Mouse (Mus musculus) kidney, adult 2 months (tissue): ENCODE data around the gene Nup214. TPM values are rescaled to one million over a fixed set of nuclear protein-coding genes. Genes with fewer than 3 reads are reported as not detected.

ENCODE experiments used
- DNase-seq: peaks from one replicate; pipeline ENCODE4 v3.0.0; 2021
- H3K27ac ChIP-seq: fragments of 200-500 bp; 2 replicates; pipeline ENCODE4 v1.5.1; 2012; ENCODE audit warnings: low read depth, low read length, control low read depth, inconsistent platforms; ENCODE audit not compliant: insufficient read depth
- H3K27me3 ChIP-seq: fragments of 200-500 bp; replicated peaks from 2 replicates; pipeline ENCODE4 v1.6.1; 2012; ENCODE audit warnings: mild to moderate bottlenecking, moderate library complexity, low read length, inconsistent platforms; ENCODE audit not compliant: control insufficient read depth, insufficient read depth
- H3K36me3 ChIP-seq: fragments of 200-500 bp; 2 replicates; pipeline ENCODE4 v1.6.1; 2012; ENCODE audit warnings: mild to moderate bottlenecking, moderate library complexity, low read length, inconsistent platforms; ENCODE audit not compliant: control insufficient read depth, insufficient read depth
- H3K4me1 ChIP-seq: fragments of 200-500 bp; 2 replicates; pipeline ENCODE4 v1.6.1; 2011; ENCODE audit warnings: low read length; ENCODE audit not compliant: control insufficient read depth, insufficient read depth
- H3K4me3 ChIP-seq: fragments of 200-500 bp; 2 replicates; pipeline ENCODE4 v1.5.1; 2011; ENCODE audit warnings: mild to moderate bottlenecking, low read depth, low read length, control low read depth; ENCODE audit not compliant: insufficient read depth
- CTCF ChIP-seq: fragments of 200-500 bp; conservative IDR thresholded peaks from 2 replicates; pipeline ENCODE4 v1.5.1; 2011; ENCODE audit warnings: low read depth, mild to moderate bottlenecking, control low read depth, low read length, moderate library complexity, mixed read lengths; ENCODE audit not compliant: insufficient read depth, insufficient read length
- POLR2A ChIP-seq: fragments of 200-500 bp; IDR thresholded peaks from one replicate; pipeline ENCODE4 v1.6.1; 2011; ENCODE audit warnings: low read depth, low read length, control low read depth
- WGBS: fragments of 180-500 bp; shearing (Covaris S2); methylation state at CpG from one replicate; pipeline ENCODE4 v1.1.7; 2018; 5-methylcytosine and 5-hydroxymethylcytosine counted together
- polyA plus RNA-seq: library from polyadenylated mRNA; depleted of rRNA; stranded (reverse); fragments of >200 nt; gene quantifications from 2 replicates; pipeline ENCODE4 v1.2.3, GENCODE M21; 2012

Nup214 gene
- polyA plus RNA-seq, 1 experiment = 41.8 TPM

GRCm38 (mm10) chr2:31990961-31991360 lies 16.7 kb downstream of the Nup214 start:
- no peak for TF ChIP-seq CTCF
- TF ChIP-seq POLR2A = no peak
- no peak for DNase-seq
- no peaks in the 10 kb centered on the region for H3K4me1 ChIP-seq
- no peak overlapping the region for H3K4me3 ChIP-seq
- no peak overlapping the region for H3K27ac ChIP-seq
- H3K36me3 ChIP-seq = peaks cover 8% of the 10 kb centered on the region
- 95% methylated on average over 4 of the region's 4 CpGs for WGBS
- no peaks in the 10 kb centered on the region for H3K27me3 ChIP-seq

- no peaks in the 10 kb centered on the region for H3K4me1 ChIP-seq
- H3K27me3 ChIP-seq = no peaks in the 10 kb centered on the region
- 94% methylated on average over 9 of the region's 9 CpGs for WGBS
Observed at GRCm38 (mm10) chr2:31994896-31995295, 20.7 kb downstream of the Nup214 start.

GRCm38 (mm10) chr2:31996060-31996459 lies 21.8 kb downstream of the Nup214 start:
- H3K4me1 ChIP-seq = no peaks in the 10 kb centered on the region
- no peak overlapping the region for H3K4me3 ChIP-seq
- H3K27me3 ChIP-seq = no peaks in the 10 kb centered on the region
- WGBS = 97% methylated on average over 13 of the region's 13 CpGs
- peaks cover 8% of the 10 kb centered on the region for H3K36me3 ChIP-seq
- TF ChIP-seq POLR2A (no peak), CTCF (no peak)
- H3K27ac ChIP-seq = no peak overlapping the region
- no peak for DNase-seq

More at GRCm38 (mm10) chr2:31994896-31995295, 20.7 kb downstream of the Nup214 start:
- Histone ChIP-seq H3K36me3 (peaks cover 8% of the 10 kb centered on the region), H3K4me3 (no peak overlapping the region), H3K27ac (no peak overlapping the region)
- no peak for DNase-seq
- TF ChIP-seq POLR2A = no peak
- no peak for TF ChIP-seq CTCF

DNA sequence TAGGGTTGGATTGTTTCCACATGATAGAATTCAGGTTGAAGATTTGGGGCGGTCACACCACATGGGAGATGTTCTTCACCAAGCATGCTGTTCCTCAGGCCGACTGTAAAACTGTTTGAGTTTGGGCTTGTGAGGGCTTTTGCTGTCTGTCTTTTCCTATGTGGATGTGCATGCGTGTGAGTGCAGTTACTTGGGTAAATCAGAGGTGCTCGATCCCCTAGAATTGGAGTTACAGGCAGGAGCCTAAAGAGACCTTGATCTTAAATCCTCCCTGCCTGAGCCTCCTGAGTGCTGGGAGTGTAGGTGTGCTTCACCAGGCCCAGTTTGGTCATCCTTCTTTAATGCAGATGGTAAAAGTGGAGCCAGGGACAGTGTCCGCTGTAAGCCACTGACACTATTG lies 23.3 kb downstream of the Nup214 start:
- Histone ChIP-seq H3K36me3 (peaks cover 8% of the 10 kb centered on the region), H3K27me3 (no peaks in the 10 kb centered on the region), H3K4me1 (no peaks in the 10 kb centered on the region), H3K4me3 (no peak overlapping the region), H3K27ac (no peak overlapping the region)
- WGBS = 94% methylated on average over 5 of the region's 5 CpGs
- no peak for TF ChIP-seq POLR2A
- TF ChIP-seq CTCF = no peak
- DNase-seq = no peak

DNA sequence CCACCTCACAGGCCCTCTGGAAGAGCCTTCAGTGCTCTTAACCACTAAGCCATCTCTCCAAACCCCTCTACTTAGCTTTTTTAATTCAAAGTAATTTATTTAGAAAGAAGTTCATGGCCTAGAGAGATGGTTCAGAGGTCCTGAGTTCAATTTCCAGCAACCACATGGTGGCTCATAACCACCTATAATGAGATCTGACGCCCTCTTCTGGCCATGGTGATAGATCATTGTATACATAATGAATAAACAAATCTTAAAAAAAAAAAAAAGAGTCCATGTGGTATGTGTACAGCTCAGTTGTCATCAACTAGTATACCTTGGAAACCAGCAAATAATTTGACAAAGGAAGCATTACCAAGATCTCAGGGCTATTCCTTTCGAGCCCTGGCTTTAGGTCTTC lies 24.2 kb downstream of the Nup214 start:
- Histone ChIP-seq H3K27ac (no peak overlapping the region), H3K4me3 (no peak overlapping the region), H3K27me3 (no peaks in the 10 kb centered on the region), H3K36me3 (peaks cover 6% of the 10 kb centered on the region), H3K4me1 (no peaks in the 10 kb centered on the region)
- TF ChIP-seq POLR2A = no peak
- no peak for TF ChIP-seq CTCF
- DNase-seq = peak; percentile 5
- 76% methylated on average over 2 of the region's 2 CpGs for WGBS

DNA sequence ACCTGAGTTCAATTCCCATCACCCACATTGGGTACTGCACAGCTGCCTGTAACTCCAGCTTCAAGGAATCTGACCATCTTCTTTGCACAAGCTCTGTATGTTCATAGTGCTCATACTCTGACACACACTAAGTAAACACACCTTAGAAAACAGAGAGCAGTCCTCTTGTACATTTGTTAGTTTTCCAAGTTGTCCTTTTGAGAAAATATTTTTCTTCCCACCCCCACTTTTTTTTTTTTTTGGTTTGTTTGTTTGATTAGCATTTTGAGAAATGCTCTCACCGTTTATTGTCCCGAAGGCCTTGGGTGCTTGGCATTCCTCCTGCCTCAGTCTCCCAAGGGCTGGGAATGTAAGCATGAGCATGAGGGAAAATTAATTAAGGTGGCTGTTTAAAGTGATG lies 34.1 kb downstream of the Nup214 start:
- Histone ChIP-seq H3K4me3 (no peak overlapping the region), H3K36me3 (peaks cover 4% of the 10 kb centered on the region), H3K4me1 (no peaks in the 10 kb centered on the region), H3K27ac (no peak overlapping the region), H3K27me3 (no peaks in the 10 kb centered on the region)
- DNase-seq = no peak
- WGBS = 81% methylated on average over 2 of the region's 2 CpGs
- no peak for TF ChIP-seq POLR2A
- TF ChIP-seq CTCF = no peak

GRCm38 (mm10) chr2:32008716-32009115 lies 34.5 kb downstream of the Nup214 start:
- WGBS = 88% methylated on average over 11 of the region's 11 CpGs
- TF ChIP-seq POLR2A (no peak), CTCF (no peak)
- H3K27ac ChIP-seq = no peak overlapping the region
- DNase-seq = no peak
- no peaks in the 10 kb centered on the region for H3K4me1 ChIP-seq
- H3K4me3 ChIP-seq = no peak overlapping the region
- H3K27me3 ChIP-seq = no peaks in the 10 kb centered on the region
- H3K36me3 ChIP-seq = peaks cover 4% of the 10 kb centered on the region
